Mouse (Mus musculus) liver, adult 2 months (tissue): ENCODE measurements at regions not wholly inside any gene's neighbourhood (a gene's known extent, or its start where the extent isn't known, plus 50 kb on each side); places are given as distances from the start of the nearest gene placed in this dataset.

Experiments used
- CTCF ChIP-seq: fragments of 200-500 bp; IDR thresholded peaks from 2 replicates; pipeline ENCODE4 v1.5.1; 2011; ENCODE audit warnings: low read depth, low read length, control low read depth
- POLR2A ChIP-seq: fragments of 200-500 bp; IDR thresholded peaks from 2 replicates; pipeline ENCODE4 v1.6.1; 2011; ENCODE audit warnings: low read length, control low read depth; ENCODE audit not compliant: insufficient read depth; ENCODE audit errors: extremely low read depth

GRCm38 (mm10) chr3:53987316-53987715 lies 123.7 kb upstream of the Ufm1 start:
- TF ChIP-seq CTCF (no peak), POLR2A (no peak)
